In the genomic region with DNA sequence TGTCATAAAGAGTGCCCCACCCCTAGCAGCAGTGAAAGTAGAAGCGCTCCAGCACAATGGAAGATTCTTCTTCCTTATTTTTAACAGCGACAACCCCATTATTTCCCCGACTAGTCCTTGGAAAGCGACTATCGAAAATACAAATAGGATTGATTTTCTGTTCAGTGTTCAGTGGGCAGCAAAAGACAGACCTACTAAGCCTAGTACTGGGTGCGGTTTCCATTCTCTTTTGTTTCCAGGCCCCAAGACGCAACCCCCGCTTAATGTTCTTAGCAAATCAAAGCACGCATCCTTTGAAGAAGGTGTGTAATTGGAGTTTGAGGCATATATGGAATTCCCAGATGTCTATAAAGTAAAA, we compare ENCODE assay signal across 22 mouse cellular contexts. TPM values are rescaled to one million over a fixed set of nuclear protein-coding genes. Genes with fewer than 3 reads are reported as not detected.
DNase-seq lines count a peak whose midpoint lies in the region; ATAC-seq lines count a peak whose summit lies in the region.
"Had no signal": no experiment of that assay in that cellular context is flagged by ENCODE, and none has a peak within 500 bp of the region (broad histone marks: within the 10 kb centered on the region; RNA-seq: fewer than 3 reads in every experiment).

No protein-coding gene starts in this region.

- no peak for ATAC-seq in hindbrain, embryonic 11.5 days (ENCODE audit: low FRiP score)
- no peak for ATAC-seq in hindbrain, embryonic 13.5 days (ENCODE audit: low FRiP score)
- ATAC-seq in embryonic facial prominence, embryonic 15.5 days (ENCODE audit: insufficient number of reproducible peaks, low FRiP score, low TSS enrichment, low read depth), result no peak
- no peak for ATAC-seq in neural tube, embryonic 11.5 days (ENCODE audit: insufficient read depth, low FRiP score, low TSS enrichment)

- no peak overlapping the region for H3K27ac ChIP-seq in hindbrain, embryonic 11.5 days (ENCODE audit: low read depth, low read length)
- no peak overlapping the region for H3K27ac ChIP-seq in hindbrain, embryonic 13.5 days
- H3K27ac ChIP-seq in embryonic facial prominence, embryonic 15.5 days (replicated peaks), result peak overlapping the region; percentile 89
- H3K27ac ChIP-seq in neural tube, embryonic 11.5 days (ENCODE audit: low read depth, low read length), result no peak overlapping the region
- H3K27ac ChIP-seq: macrophage had no signal

- peaks cover 81% of the 10 kb centered on the region for H3K27me3 ChIP-seq in hindbrain, embryonic 11.5 days (ENCODE audit: control insufficient read depth, insufficient read depth, low read length)
- H3K27me3 ChIP-seq in hindbrain, embryonic 13.5 days, result peaks cover 94% of the 10 kb centered on the region
- H3K27me3 ChIP-seq in embryonic facial prominence, embryonic 15.5 days, result peaks cover 33% of the 10 kb centered on the region
- H3K27me3 ChIP-seq in neural tube, embryonic 11.5 days (ENCODE audit: control insufficient read depth, insufficient read depth, low read length), result peaks cover 84% of the 10 kb centered on the region
- H3K27me3 ChIP-seq: CH12.LX had no signal

- H3K4me3 ChIP-seq in hindbrain, embryonic 11.5 days (ENCODE audit: low read depth, low read length), result no peak overlapping the region
- H3K4me3 ChIP-seq in hindbrain, embryonic 13.5 days, result no peak overlapping the region
- H3K4me3 ChIP-seq in embryonic facial prominence, embryonic 15.5 days (replicated peaks), result peak overlapping the region; percentile 35
- peak overlapping the region; percentile 6; the same call in 1 of the 2 replicates for H3K4me3 ChIP-seq in neural tube, embryonic 11.5 days (ENCODE audit: low read depth, low read length)

- 4% methylated on average over 9 of the region's 9 CpGs for WGBS in hindbrain, embryonic 11.5 days
- 2% methylated on average over 9 of the region's 9 CpGs for WGBS in hindbrain, embryonic 13.5 days
- WGBS in embryonic facial prominence, embryonic 15.5 days, result 4% methylated on average over 9 of the region's 9 CpGs
- WGBS in neural tube, embryonic 11.5 days, result 4% methylated on average over 9 of the region's 9 CpGs

- no peak overlapping the region for H3K9ac ChIP-seq in hindbrain, embryonic 11.5 days (ENCODE audit: low read depth, low read length)
- no peak overlapping the region for H3K9ac ChIP-seq in hindbrain, embryonic 13.5 days
- peak overlapping the region; percentile 39 for H3K9ac ChIP-seq in embryonic facial prominence, embryonic 15.5 days
- H3K9ac ChIP-seq in neural tube, embryonic 11.5 days (ENCODE audit: low read length), result peak overlapping the region; percentile 10; the same call in 1 of the 2 replicates

- H3K4me1 ChIP-seq in hindbrain, embryonic 11.5 days (replicated peaks; ENCODE audit: control insufficient read depth, insufficient read depth, low read length), result peaks cover 9% of the 10 kb centered on the region
- peaks cover 22% of the 10 kb centered on the region for H3K4me1 ChIP-seq in hindbrain, embryonic 13.5 days (replicated peaks)
- H3K4me1 ChIP-seq in embryonic facial prominence, embryonic 15.5 days, result peaks cover 22% of the 10 kb centered on the region
- H3K4me1 ChIP-seq in neural tube, embryonic 11.5 days (ENCODE audit: control insufficient read depth, insufficient read depth, low read length), result peaks cover 20% of the 10 kb centered on the region

- peak; percentile 46 for DNase-seq in embryo, embryonic 10.5 days (ENCODE audit: low spot score)
- DNase-seq in embryo, embryonic 10 days (ENCODE audit: low spot score), result no peak
- DNase-seq in hindbrain, embryonic 11.5 days (ENCODE audit: low spot score), result peak; percentile 48
- no peak for DNase-seq in neural tube, embryonic 11.5 days (ENCODE audit: low spot score)
- DNase-seq in layer of hippocampus, postnatal 10 days (ENCODE audit: low spot score in 2 of 2), result no peak
- DNase-seq in spleen, postnatal 4 days (ENCODE audit: low spot score in 2 of 2), result no peak
- DNase-seq: cerebellum, adult 18-20 months; kidney, adult 11 months; kidney, postnatal 25 days; layer of hippocampus, postnatal 36 days; lung, adult 2 months; right cerebral cortex, postnatal 4 days had no signal

- H3K4me2 ChIP-seq in hindbrain, embryonic 11.5 days (replicated peaks; ENCODE audit: low read depth, low read length), result no peak overlapping the region
- H3K4me2 ChIP-seq in hindbrain, embryonic 13.5 days, result no peak overlapping the region
- H3K4me2 ChIP-seq in embryonic facial prominence, embryonic 15.5 days (replicated peaks), result peak overlapping the region; percentile 46
- peak overlapping the region; percentile 36 for H3K4me2 ChIP-seq in neural tube, embryonic 11.5 days (ENCODE audit: low read depth)

- no peaks in the 10 kb centered on the region for H3K9me3 ChIP-seq in hindbrain, embryonic 11.5 days (ENCODE audit: control insufficient read depth, low read length)
- H3K9me3 ChIP-seq in hindbrain, embryonic 13.5 days, result no peaks in the 10 kb centered on the region
- H3K9me3 ChIP-seq in embryonic facial prominence, embryonic 15.5 days (replicated peaks), result no peaks in the 10 kb centered on the region
- H3K9me3 ChIP-seq in neural tube, embryonic 11.5 days (ENCODE audit: control insufficient read depth, low read length), result no peaks in the 10 kb centered on the region

- H3K36me3 ChIP-seq in hindbrain, embryonic 11.5 days (ENCODE audit: control insufficient read depth, insufficient read depth, low read length), result no peaks in the 10 kb centered on the region
- no peaks in the 10 kb centered on the region for H3K36me3 ChIP-seq in hindbrain, embryonic 13.5 days
- H3K36me3 ChIP-seq in embryonic facial prominence, embryonic 15.5 days, result no peaks in the 10 kb centered on the region
- no peaks in the 10 kb centered on the region for H3K36me3 ChIP-seq in neural tube, embryonic 11.5 days (ENCODE audit: control insufficient read depth, insufficient read depth, low read length)

RNA-seq across cellular contexts. Expression of a gene that starts 5.3 kb away (rescaled TPM):
- polyA plus RNA-seq in hindbrain, embryonic 11.5 days (2014; fragmentation: Nextera tagmentation; extraction: Ambion mirVana), result 23.6 and 29.4 TPM in 2 replicates
- polyA plus RNA-seq in hindbrain, embryonic 13.5 days (2015; fragmentation: Nextera tagmentation; extraction: Ambion mirVana), result 2.4 and 2.8 TPM in 2 replicates
- 39.9 and 40.8 TPM in 2 replicates for polyA plus RNA-seq in embryonic facial prominence, embryonic 15.5 days (2015; fragmentation: Nextera tagmentation; extraction: Ambion mirVana)
- polyA plus RNA-seq in neural tube, embryonic 11.5 days (2014; fragmentation: Nextera tagmentation; extraction: Ambion mirVana), result 20.9 and 25.2 TPM in 2 replicates
- total RNA-seq in layer of hippocampus, postnatal 10 days (2021), result 1 to 10 TPM in 1 of 2 experiments, under 1 TPM in 1; 0.94 to 1.7 TPM
- total RNA-seq: CH12.LX had no signal
- polyA plus RNA-seq: macrophage had no signal

RNA-seq across cellular contexts. Expression of a gene that starts 34.5 kb away (rescaled TPM):
- polyA plus RNA-seq in hindbrain, embryonic 11.5 days (2014; fragmentation: Nextera tagmentation; extraction: Ambion mirVana), result 1.5 and 2.9 TPM in 2 replicates
- 1.1 and 2.2 TPM in 2 replicates for polyA plus RNA-seq in hindbrain, embryonic 13.5 days (2015; fragmentation: Nextera tagmentation; extraction: Ambion mirVana)
- polyA plus RNA-seq in embryonic facial prominence, embryonic 15.5 days (2015; fragmentation: Nextera tagmentation; extraction: Ambion mirVana), result not detected in 2 replicates
- 0.72 and 1.2 TPM in 2 replicates for polyA plus RNA-seq in neural tube, embryonic 11.5 days (2014; fragmentation: Nextera tagmentation; extraction: Ambion mirVana)
- not detected for total RNA-seq in layer of hippocampus, postnatal 10 days (2021)
- total RNA-seq: CH12.LX; gastrocnemius, postnatal 4 days; heart, postnatal 25 days; layer of hippocampus, postnatal 36 days; left cerebral cortex, postnatal 4 days had no signal
- polyA plus RNA-seq: cortical plate, adult 2 months; lung, adult 2 months; macrophage; stomach, embryonic 14.5 days; thymus, postnatal 0 days had no signal

Comparison
In these comparisons a context has a peak if more than half of its experiments do, and no peak if none do; other contexts are left out.
1. DNase-seq: peak in embryo, embryonic 10.5 days (single experiment) and hindbrain, embryonic 11.5 days (single experiment); none in embryo, embryonic 10 days (single experiment), neural tube, embryonic 11.5 days (single experiment), layer of hippocampus, postnatal 10 days (0 of 2) and spleen, postnatal 4 days (0 of 2).
2. H3K4me2 ChIP-seq: peak in embryonic facial prominence, embryonic 15.5 days (single experiment) and neural tube, embryonic 11.5 days (single experiment); none in hindbrain, embryonic 11.5 days (single experiment) and hindbrain, embryonic 13.5 days (single experiment).
3. H3K4me3 ChIP-seq: peak in embryonic facial prominence, embryonic 15.5 days (single experiment) and neural tube, embryonic 11.5 days (single experiment); none in hindbrain, embryonic 11.5 days (single experiment) and hindbrain, embryonic 13.5 days (single experiment).
4. H3K9ac ChIP-seq: peak in embryonic facial prominence, embryonic 15.5 days (single experiment) and neural tube, embryonic 11.5 days (single experiment); none in hindbrain, embryonic 11.5 days (single experiment) and hindbrain, embryonic 13.5 days (single experiment).